In the genomic region with DNA sequence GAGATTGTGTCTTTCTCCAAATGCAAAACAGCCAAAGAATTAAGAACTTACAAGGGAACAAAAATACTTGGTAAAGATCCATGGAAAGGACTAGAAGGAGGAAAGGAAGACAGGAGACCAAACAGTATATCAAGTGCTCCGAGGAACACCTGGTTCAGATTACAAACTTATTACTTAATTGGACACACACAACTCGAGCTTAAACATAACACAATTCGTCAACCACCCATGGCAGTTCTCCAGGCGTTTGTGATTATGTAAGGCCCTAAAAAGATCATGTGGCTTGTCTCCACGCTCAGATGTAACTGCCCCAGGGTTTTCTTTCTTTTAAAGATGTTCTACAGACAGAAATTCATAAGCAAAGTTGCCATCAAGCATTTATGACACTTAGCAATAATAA, we compare ENCODE assay signal across 21 mouse cellular contexts. TPM values are rescaled to one million over a fixed set of nuclear protein-coding genes. Genes with fewer than 3 reads are reported as not detected.
A peak's percentile ranks its signal among the peaks of the same experiment; 100 is the strongest.
DNase-seq lines count a peak whose midpoint lies in the region; ATAC-seq lines count a peak whose summit lies in the region.
"Had no signal": no experiment of that assay in that cellular context is flagged by ENCODE, and none has a peak within 500 bp of the region (broad histone marks: within the 10 kb centered on the region; RNA-seq: fewer than 3 reads in every experiment).

No protein-coding gene starts in this region.

- H3K9me3 ChIP-seq in forebrain, embryonic 15.5 days = no peaks in the 10 kb centered on the region
- H3K9me3 ChIP-seq: embryonic facial prominence, embryonic 12.5 days; forebrain, embryonic 13.5 days; heart, embryonic 13.5 days; limb, embryonic 13.5 days had no signal

- H3K4me1 ChIP-seq in forebrain, embryonic 15.5 days = no peaks in the 10 kb centered on the region
- H3K4me1 ChIP-seq: embryonic facial prominence, embryonic 12.5 days; forebrain, embryonic 13.5 days; heart, embryonic 13.5 days; limb, embryonic 13.5 days had no signal

- H3K27me3 ChIP-seq in forebrain, embryonic 15.5 days = no peaks in the 10 kb centered on the region
- H3K27me3 ChIP-seq: forebrain, embryonic 13.5 days; heart, embryonic 13.5 days had no signal

- no peak overlapping the region for H3K9ac ChIP-seq in forebrain, embryonic 15.5 days (replicated peaks)
- H3K9ac ChIP-seq: embryonic facial prominence, embryonic 12.5 days; forebrain, embryonic 13.5 days; heart, embryonic 13.5 days; limb, embryonic 13.5 days had no signal

- no peak overlapping the region for H3K4me3 ChIP-seq in forebrain, embryonic 15.5 days
- H3K4me3 ChIP-seq: embryonic facial prominence, embryonic 12.5 days; forebrain, embryonic 13.5 days; heart, embryonic 13.5 days; limb, embryonic 13.5 days had no signal

- no peak for ATAC-seq in forebrain, embryonic 15.5 days (replicated peaks)
- ATAC-seq: forebrain, embryonic 13.5 days; hindbrain, postnatal 0 days had no signal

- DNase-seq in gastrocnemius, adult 8-10 months (ENCODE audit: low spot score in 2 of 2) = peak; percentile 3 to 5
- DNase-seq in gastrocnemius, postnatal 10 days = no peak
- peak; percentile 4 for DNase-seq in urinary bladder, postnatal 14 days (ENCODE audit: low spot score)
- DNase-seq in urinary bladder, postnatal 25 days (ENCODE audit: low spot score) = no peak
- peak; percentile 47 for DNase-seq in forelimb bud, embryonic 11.5 days (ENCODE audit: low read depth, low spot score)
- no peak for DNase-seq in right cerebral cortex, postnatal 36 days (ENCODE audit: low spot score in 2 of 2)
- DNase-seq in cerebellum, postnatal 14 days = no peak
- DNase-seq: adrenal gland, adult 8-10 months; cerebellum, adult 8-10 months; heart, postnatal 4 days; kidney, adult 18-20 months; midbrain, embryonic 14.5 days; right cerebral cortex, postnatal 14 days had no signal

- H3K27ac ChIP-seq in forebrain, embryonic 15.5 days (replicated peaks) = no peak overlapping the region
- H3K27ac ChIP-seq: embryonic facial prominence, embryonic 12.5 days; forebrain, embryonic 13.5 days; heart, embryonic 13.5 days; hindbrain, postnatal 0 days; limb, embryonic 13.5 days; macrophage had no signal

- no peak overlapping the region for H3K4me2 ChIP-seq in forebrain, embryonic 15.5 days (replicated peaks)
- H3K4me2 ChIP-seq: embryonic facial prominence, embryonic 12.5 days; forebrain, embryonic 13.5 days; heart, embryonic 13.5 days; limb, embryonic 13.5 days had no signal

- no peaks in the 10 kb centered on the region for H3K36me3 ChIP-seq in forebrain, embryonic 15.5 days
- H3K36me3 ChIP-seq: embryonic facial prominence, embryonic 12.5 days; heart, embryonic 13.5 days; limb, embryonic 13.5 days had no signal

- 61% methylated on average over 5 of the region's 5 CpGs for whole genome bisulfite sequencing in forebrain, embryonic 15.5 days

RNA-seq across cellular contexts. Expression of a gene that starts 22.0 kb away (rescaled TPM):
- 1 to 10 TPM; 4.9 to 5.9 (median 5.2) TPM for total RNA-seq in gastrocnemius, adult 8-10 months (2022)
- total RNA-seq in gastrocnemius, postnatal 10 days (2021) = 1 to 10 TPM; 2.6 to 2.7 TPM
- 2.4 and 3.6 TPM in 2 replicates for polyA plus RNA-seq in forebrain, embryonic 15.5 days (2015; fragmentation: Nextera tagmentation; extraction: Ambion mirVana)

RNA-seq across cellular contexts. Expression of a gene that starts 33.2 kb away (rescaled TPM):
- total RNA-seq in gastrocnemius, adult 8-10 months (2022) = under 1 TPM; 0.12 to 0.52 (median 0.31) TPM
- total RNA-seq in gastrocnemius, postnatal 10 days (2021) = under 1 TPM; 0.75 to 0.86 TPM
- polyA plus RNA-seq in forebrain, embryonic 15.5 days (2015; fragmentation: Nextera tagmentation; extraction: Ambion mirVana) = 0.08 and 0.14 TPM in 2 replicates
- polyA plus RNA-seq: C2C12 had no signal

Comparison
In these comparisons a context has a peak if more than half of its experiments do, and no peak if none do; other contexts are left out.
1. DNase-seq: peak in gastrocnemius, adult 8-10 months (2 of 2), urinary bladder, postnatal 14 days (single experiment) and forelimb bud, embryonic 11.5 days (single experiment); none in gastrocnemius, postnatal 10 days (single experiment), urinary bladder, postnatal 25 days (single experiment), right cerebral cortex, postnatal 36 days (0 of 2) and cerebellum, postnatal 14 days (0 of 2).